Mouse (Mus musculus) myocyte (in vitro differentiated cells): ENCODE measurements at regions not wholly inside any gene's neighbourhood (a gene's known extent, or its start where the extent isn't known, plus 50 kb on each side); places are given as distances from the start of the nearest gene placed in this dataset.

Experiments used
- H3K27me3 ChIP-seq: one replicate; pipeline ENCODE4 v1.6.1; 2011; ENCODE audit not compliant: control insufficient read depth, insufficient read depth, insufficient read length
- H3K36me3 ChIP-seq: one replicate; pipeline ENCODE4 v1.6.1; 2011; ENCODE audit not compliant: control insufficient read depth, insufficient read depth
- H3K4me2 ChIP-seq: one replicate; pipeline ENCODE4 v1.6.1; 2011; ENCODE audit warnings: low read depth, control low read depth
- H3K4me3 ChIP-seq: one replicate; pipeline ENCODE4 v1.5.1; 2011; ENCODE audit warnings: mild to moderate bottlenecking, control low read depth, moderate library complexity
- H3K79me2 ChIP-seq: one replicate; pipeline ENCODE4 v1.6.1; 2011; ENCODE audit not compliant: control insufficient read depth, insufficient read depth
- H3ac ChIP-seq: one replicate; pipeline ENCODE4 v1.6.1; 2011; ENCODE audit not compliant: control insufficient read depth, insufficient read length
- CEBPB ChIP-seq: IDR thresholded peaks from 2 replicates; pipeline ENCODE4 v1.6.1; 2011; ENCODE audit warnings: mild to moderate bottlenecking, moderate library complexity; ENCODE audit not compliant: poor library complexity, insufficient read depth, severe bottlenecking
- E2F4 ChIP-seq: IDR thresholded peaks from one replicate; pipeline ENCODE4 v1.6.1; 2011; ENCODE audit warnings: mild to moderate bottlenecking, control low read depth, moderate library complexity; ENCODE audit not compliant: insufficient read depth
- MAX ChIP-seq: IDR thresholded peaks from one replicate; pipeline ENCODE4 v1.6.1; 2011; ENCODE audit warnings: low read depth, mild to moderate bottlenecking, control low read depth
- MYOD1 ChIP-seq, 3 experiments: IDR thresholded peaks; one replicate each; pipeline ENCODE4 v1.6.1; 2011; ENCODE audit warnings: control low read depth in 2 of 3, low read depth in 2 of 3, mild to moderate bottlenecking in 2 of 3, moderate library complexity in 1 of 3; ENCODE audit not compliant: insufficient read length in 2 of 3, control insufficient read depth in 1 of 3
- MYOG ChIP-seq, 3 experiments: IDR thresholded peaks; one replicate each; pipeline ENCODE4 v1.6.1; 2011; ENCODE audit warnings: control low read depth in 2 of 3, low read depth in 2 of 3, mild to moderate bottlenecking in 2 of 3; ENCODE audit not compliant: insufficient read length in 2 of 3, control insufficient read depth in 1 of 3, insufficient read depth in 1 of 3
- POLR2A ChIP-seq: IDR thresholded peaks from one replicate; pipeline ENCODE4 v1.6.1; 2011; ENCODE audit warnings: low read depth, mild to moderate bottlenecking, control low read depth, moderate library complexity; ENCODE audit not compliant: insufficient read length
- POLR2AphosphoS2 ChIP-seq: IDR thresholded peaks from one replicate; pipeline ENCODE4 v1.6.1; 2011; ENCODE audit warnings: low read depth, control low read depth; ENCODE audit not compliant: insufficient read length
- REST ChIP-seq: IDR thresholded peaks from one replicate; pipeline ENCODE4 v1.6.1; 2011; ENCODE audit warnings: mild to moderate bottlenecking, control low read depth, moderate library complexity; ENCODE audit not compliant: insufficient read depth, insufficient read length
- SRF ChIP-seq: IDR thresholded peaks from one replicate; pipeline ENCODE4 v1.6.1; 2011; ENCODE audit warnings: low read depth; ENCODE audit not compliant: control insufficient read depth, insufficient read length
- TCF12 ChIP-seq: IDR thresholded peaks from one replicate; pipeline ENCODE4 v1.6.1; 2011; ENCODE audit warnings: mild to moderate bottlenecking, control low read depth; ENCODE audit not compliant: poor library complexity, insufficient read depth, severe bottlenecking
- TCF3 ChIP-seq: IDR thresholded peaks from one replicate; pipeline ENCODE4 v1.6.1; 2011; ENCODE audit warnings: low read depth, control low read depth; ENCODE audit not compliant: insufficient read length
- USF1 ChIP-seq: IDR thresholded peaks from one replicate; pipeline ENCODE4 v1.6.1; 2011; ENCODE audit warnings: low read depth, mild to moderate bottlenecking, control low read depth, moderate library complexity

DNA sequence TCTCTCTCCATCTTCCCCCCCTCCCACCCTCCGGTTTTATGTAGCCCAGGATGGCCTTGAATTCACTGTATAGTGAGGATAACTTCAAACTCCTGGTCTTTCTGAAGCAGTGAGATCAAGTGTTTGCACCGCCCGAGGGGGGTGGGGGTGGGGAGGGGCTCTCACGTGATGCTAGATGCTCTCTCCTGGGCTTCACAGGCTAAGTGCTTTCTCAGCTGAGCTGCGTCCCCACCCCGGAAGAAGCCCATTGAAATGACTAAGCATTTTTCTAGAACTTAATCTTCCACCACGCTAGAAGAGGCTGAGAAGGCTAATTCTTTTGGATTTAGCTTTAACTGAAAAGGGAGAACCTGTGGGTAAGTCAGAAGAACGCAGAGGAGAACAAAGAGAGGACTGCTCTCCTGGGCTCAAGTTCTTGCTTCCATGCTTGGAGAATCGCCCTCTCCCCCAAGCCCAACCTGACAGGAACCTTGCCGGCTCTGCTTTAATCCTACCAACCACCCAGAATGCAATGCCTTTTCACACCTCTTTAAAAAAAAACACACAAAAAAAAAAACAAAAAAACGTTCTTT lies 79.7 kb downstream of the Bbs10 start:
- Histone ChIP-seq H3K4me3 (no peak overlapping the region), H3K4me2 (no peak overlapping the region), H3K36me3 (no peaks in the 10 kb centered on the region), H3ac (no peak overlapping the region), H3K79me2 (no peaks in the 10 kb centered on the region), H3K27me3 (no peaks in the 10 kb centered on the region)
- TF ChIP-seq POLR2AphosphoS2 (no peak), POLR2A (no peak), SRF (no peak), E2F4 (no peak), USF1 (no peak), MAX (no peak), TCF12 (no peak), CEBPB (no peak), MYOG (IDR thresholded peaks at IDR 0.05; ENCODE audit: control insufficient read depth in 1 of 3, insufficient read depth in 1 of 3, insufficient read length in 2 of 3, low read depth in 2 of 3) (no peak), MYOD1 (IDR thresholded peaks at IDR 0.05; ENCODE audit: control insufficient read depth in 1 of 3, insufficient read length in 2 of 3, low read depth in 2 of 3) (no peak), TCF3 (no peak), REST (no peak)

GRCm38 (mm10) chr10:111381689-111382088 lies 83.2 kb downstream of the Bbs10 start:
- H3K4me3 ChIP-seq: no peak overlapping the region
- TF ChIP-seq USF1 (no peak), TCF12 (no peak), REST (no peak)
- no peaks in the 10 kb centered on the region for H3K79me2 ChIP-seq
- no peaks in the 10 kb centered on the region for H3K27me3 ChIP-seq
- H3K36me3 ChIP-seq: no peaks in the 10 kb centered on the region
- no peak overlapping the region for H3K4me2 ChIP-seq
- no peak overlapping the region for H3ac ChIP-seq

- no peak overlapping the region for H3ac ChIP-seq
- no peaks in the 10 kb centered on the region for H3K36me3 ChIP-seq
- TF ChIP-seq TCF12 (no peak), MYOD1 (IDR thresholded peaks at IDR 0.05; ENCODE audit: control insufficient read depth in 1 of 3, insufficient read length in 2 of 3, low read depth in 2 of 3) (no peak), E2F4 (no peak), MAX (no peak), SRF (no peak), POLR2AphosphoS2 (no peak), USF1 (no peak), POLR2A (no peak), CEBPB (no peak), MYOG (IDR thresholded peaks at IDR 0.05; ENCODE audit: control insufficient read depth in 1 of 3, insufficient read depth in 1 of 3, insufficient read length in 2 of 3, low read depth in 2 of 3) (no peak), TCF3 (no peak), REST (no peak)
- no peak overlapping the region for H3K4me3 ChIP-seq
- no peaks in the 10 kb centered on the region for H3K27me3 ChIP-seq
- H3K79me2 ChIP-seq: no peaks in the 10 kb centered on the region
- H3K4me2 ChIP-seq: no peak overlapping the region
These were observed 83.9 kb downstream of the Bbs10 start for GRCm38 (mm10) chr10:111382206-111382930.

- Histone ChIP-seq H3ac (no peak overlapping the region), H3K4me3 (no peak overlapping the region), H3K4me2 (no peak overlapping the region), H3K79me2 (no peaks in the 10 kb centered on the region), H3K27me3 (no peaks in the 10 kb centered on the region), H3K36me3 (no peaks in the 10 kb centered on the region)
- TF ChIP-seq MAX: no peak
- TF ChIP-seq SRF: no peak
- TF ChIP-seq MYOD1 (IDR thresholded peaks at IDR 0.05; ENCODE audit: control insufficient read depth in 1 of 3, insufficient read length in 2 of 3, low read depth in 2 of 3): no peak
- TF ChIP-seq POLR2AphosphoS2: no peak
- no peak for TF ChIP-seq TCF12
- TF ChIP-seq POLR2A: no peak
- TF ChIP-seq REST: no peak
- TF ChIP-seq CEBPB: no peak
- no peak for TF ChIP-seq TCF3
- TF ChIP-seq MYOG (IDR thresholded peaks at IDR 0.05; ENCODE audit: control insufficient read depth in 1 of 3, insufficient read depth in 1 of 3, insufficient read length in 2 of 3, low read depth in 2 of 3): no peak
- TF ChIP-seq E2F4: no peak
- no peak for TF ChIP-seq USF1
These were observed 87.1 kb downstream of the Bbs10 start for GRCm38 (mm10) chr10:111385561-111385960.

DNA sequence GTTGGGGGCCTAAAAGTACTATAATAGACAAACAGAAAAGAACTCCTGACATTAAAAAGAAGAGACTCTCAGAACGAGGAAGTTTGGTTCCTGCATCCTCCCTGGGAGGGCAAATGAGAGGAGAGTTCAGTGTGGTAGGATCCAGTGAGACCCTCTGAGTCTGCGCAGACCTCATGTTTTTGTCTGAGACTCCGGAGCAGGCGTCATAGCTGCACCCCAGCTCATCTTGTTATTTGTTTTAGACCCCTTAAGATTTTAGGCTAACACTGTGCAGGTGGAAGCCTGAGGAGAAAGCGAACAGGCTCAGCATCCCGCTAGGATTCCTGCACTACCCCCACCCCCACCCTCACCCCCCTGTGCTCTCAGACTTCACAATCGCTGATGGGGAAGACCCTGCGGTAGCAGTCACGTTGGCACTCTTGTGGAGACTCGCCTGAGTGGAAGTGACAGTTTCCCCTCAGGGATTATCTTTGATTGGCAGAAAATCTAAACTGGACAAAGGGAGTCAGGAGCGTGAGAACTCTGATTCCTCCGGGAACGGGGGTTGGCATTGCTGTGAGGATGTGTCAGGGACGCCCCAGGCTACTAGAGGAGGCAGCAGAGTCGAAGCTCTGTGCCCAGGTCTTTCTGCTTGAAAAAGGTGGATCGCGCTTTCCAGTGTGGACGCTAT lies 85.0 kb upstream of the Nap1l1 start:
- no peak overlapping the region for H3ac ChIP-seq
- H3K79me2 ChIP-seq: no peaks in the 10 kb centered on the region
- H3K4me3 ChIP-seq: no peak overlapping the region
- TF ChIP-seq POLR2A (no peak), TCF12 (no peak), MAX (no peak), E2F4 (no peak), MYOD1 (IDR thresholded peaks at IDR 0.05; ENCODE audit: control insufficient read depth in 1 of 3, insufficient read length in 2 of 3, low read depth in 2 of 3) (no peak), POLR2AphosphoS2 (no peak)
- no peak overlapping the region for H3K4me2 ChIP-seq
- no peaks in the 10 kb centered on the region for H3K36me3 ChIP-seq
- no peaks in the 10 kb centered on the region for H3K27me3 ChIP-seq
